Mouse (Mus musculus): ENCODE measurements around the gene C1ra.

GRCm38 (mm10) chr6:124527881-124528280 is 15.7 kb downstream of the C1ra start:
- TF ChIP-seq CTCF (IDR thresholded peaks at IDR 0.05; ENCODE audit: low read depth, low read length) (no peak), GATA1 (IDR thresholded peaks at IDR 0.05; ENCODE audit: borderline replicate concordance, low read length) (no peak), GATA2 (IDR thresholded peaks at IDR 0.05; ENCODE audit: borderline replicate concordance, low read depth, low read length) (no peak), TAL1 (conservative IDR thresholded peaks at IDR 0.05; ENCODE audit: low read depth, low read length) (no peak)
